Mouse (Mus musculus) small intestine, adult 2 months (tissue): ENCODE measurements at regions not wholly inside any gene's neighbourhood (a gene's known extent, or its start where the extent isn't known, plus 50 kb on each side); places are given as distances from the start of the nearest gene placed in this dataset.

Experiments
- CTCF ChIP-seq: fragments of 200-500 bp; IDR thresholded peaks from 2 replicates; pipeline ENCODE4 v1.5.1; 2012; ENCODE audit warnings: low read depth, mild to moderate bottlenecking, control low read depth, inconsistent platforms, low read length, moderate library complexity, mixed read lengths; ENCODE audit not compliant: insufficient replicate concordance, insufficient read length; ENCODE audit errors: extremely low read depth
- POLR2A ChIP-seq: fragments of 200-500 bp; IDR thresholded peaks from 2 replicates; pipeline ENCODE4 v1.6.1; 2012; ENCODE audit warnings: low read depth, mild to moderate bottlenecking, control low read depth, inconsistent platforms, low read length, moderate library complexity

GRCm38 (mm10) chr2:46660577-46660976 lies 1543.4 kb upstream of the Zeb2 start:
- TF ChIP-seq POLR2A, result no peak
- TF ChIP-seq CTCF, result no peak
